Mouse (Mus musculus) CH12.LX (cell line): Measurements from ENCODE around the gene Abhd14b. TPM values are rescaled to one million over a fixed set of nuclear protein-coding genes. Genes with fewer than 3 reads are reported as not detected.

Experiments used
- DNase-seq: peaks from one replicate; pipeline ENCODE4 v3.0.0-alpha.2; 2013; ENCODE audit errors: extremely low read depth
- H3K27ac ChIP-seq: 2 replicates; pipeline ENCODE4 v1.5.1; 2012; ENCODE audit warnings: low read depth, mild to moderate bottlenecking, control low read depth, moderate library complexity; ENCODE audit not compliant: insufficient read depth
- H3K27me3 ChIP-seq: replicated peaks from 2 replicates; pipeline ENCODE3; 2012; ENCODE audit warnings: inconsistent platforms
- H3K36me3 ChIP-seq, 2 experiments: replicated peaks in 1 of 2; 2 replicates each; pipeline versions ENCODE3 to v1.6.1; 2012; ENCODE audit warnings: inconsistent platforms in 1 of 2, low read length in 1 of 2, mild to moderate bottlenecking in 1 of 2, mixed read lengths in 1 of 2, moderate library complexity in 1 of 2; ENCODE audit not compliant: control insufficient read depth in 1 of 2, insufficient read depth in 1 of 2
- H3K4me1 ChIP-seq, 2 experiments: 2 replicates each; pipeline ENCODE4 v1.6.1; 2012; ENCODE audit warnings: inconsistent platforms in 1 of 2, moderate library complexity in 1 of 2; ENCODE audit not compliant: insufficient read depth in 2 of 2, control insufficient read depth in 1 of 2
- H3K4me2 ChIP-seq: 2 replicates; pipeline ENCODE4 v1.6.1; 2012; ENCODE audit warnings: low read depth, mild to moderate bottlenecking, control low read depth; ENCODE audit not compliant: poor library complexity, insufficient read depth, severe bottlenecking
- H3K4me3 ChIP-seq, 3 experiments: fragments of 150-350 bp in 1 of 3; sonication (generic) in 1 of 3; replicated peaks in 1 of 3; 2 replicates each; pipeline versions ENCODE3 to v1.5.1; 2011 to 2012; ENCODE audit warnings: low read depth in 2 of 3, low read length in 2 of 3, mild to moderate bottlenecking in 2 of 3, moderate library complexity in 2 of 3, control low read depth in 1 of 3, improper control_type of control experiment in 1 of 3, inconsistent platforms in 1 of 3, mixed read lengths in 1 of 3; ENCODE audit not compliant: poor library complexity in 1 of 3
- H3K79me2 ChIP-seq: replicated peaks from 2 replicates; pipeline ENCODE4 v1.6.1; 2012; ENCODE audit warnings: mild to moderate bottlenecking, moderate library complexity; ENCODE audit not compliant: control insufficient read depth, poor library complexity, insufficient read depth, severe bottlenecking; ENCODE audit errors: extremely low read depth
- H3K9ac ChIP-seq: 2 replicates; pipeline ENCODE4 v1.6.1; 2012; ENCODE audit warnings: low read depth, mild to moderate bottlenecking, control low read depth, moderate library complexity; ENCODE audit not compliant: insufficient read depth
- H3K9me3 ChIP-seq: replicated peaks from 2 replicates; pipeline ENCODE3; 2012; ENCODE audit warnings: low read length, inconsistent platforms, mixed read lengths
- CHD1 ChIP-seq: IDR thresholded peaks from 2 replicates; pipeline ENCODE4 v1.6.1; 2012; ENCODE audit warnings: low read depth, low read length, improper control_type of control experiment, inconsistent platforms
- CHD2 ChIP-seq: IDR thresholded peaks from 2 replicates; pipeline ENCODE4 v1.6.1; 2011; ENCODE audit warnings: low read length, improper control_type of control experiment
- CTCF ChIP-seq, 2 experiments: IDR thresholded peaks in 1 of 2; conservative IDR thresholded peaks in 1 of 2; 2 replicates each; pipeline ENCODE4 v1.5.1; 2011 to 2012; ENCODE audit warnings: low read depth in 2 of 2, low read length in 2 of 2, improper control_type of control experiment in 1 of 2, inconsistent platforms in 1 of 2, mild to moderate bottlenecking in 1 of 2, moderate library complexity in 1 of 2
- ELF1 ChIP-seq: IDR thresholded peaks from 2 replicates; pipeline ENCODE4 v1.6.1; 2014; ENCODE audit warnings: low read depth, mild to moderate bottlenecking, inconsistent platforms, low read length, improper control_type of control experiment
- EP300 ChIP-seq: IDR thresholded peaks from 2 replicates; pipeline ENCODE4 v1.6.1; 2011; ENCODE audit warnings: low read length, improper control_type of control experiment
- ETS1 ChIP-seq: conservative IDR thresholded peaks from 2 replicates; pipeline ENCODE4 v1.6.1; 2012; ENCODE audit warnings: low read depth, mild to moderate bottlenecking, inconsistent platforms, low read length, improper control_type of control experiment, moderate library complexity
- HCFC1 ChIP-seq: IDR thresholded peaks from 2 replicates; pipeline ENCODE4 v1.6.1; 2012; ENCODE audit warnings: low read depth, mild to moderate bottlenecking, inconsistent platforms, low read length, improper control_type of control experiment
- IRF4 ChIP-seq: IDR thresholded peaks from 2 replicates; pipeline ENCODE4 v1.6.1; 2014; ENCODE audit warnings: low read depth, mild to moderate bottlenecking, inconsistent platforms, low read length, improper control_type of control experiment
- JUN ChIP-seq: IDR thresholded peaks from 2 replicates; pipeline ENCODE4 v1.6.1; 2011; ENCODE audit warnings: low read depth, mild to moderate bottlenecking, low read length, improper control_type of control experiment, moderate library complexity; ENCODE audit not compliant: insufficient read depth
- KAT2A ChIP-seq: IDR thresholded peaks from 2 replicates; pipeline ENCODE4 v1.6.1; 2012; ENCODE audit warnings: low read length, improper control_type of control experiment, inconsistent platforms; ENCODE audit not compliant: insufficient replicate concordance
- MEF2A ChIP-seq: IDR thresholded peaks from 2 replicates; pipeline ENCODE4 v1.6.1; 2014; ENCODE audit warnings: low read depth, mild to moderate bottlenecking, inconsistent platforms, low read length, improper control_type of control experiment, borderline replicate concordance
- NELFE ChIP-seq: IDR thresholded peaks from 2 replicates; pipeline ENCODE4 v1.6.1; 2011; ENCODE audit warnings: low read depth, low read length, improper control_type of control experiment
- PAX5 ChIP-seq: IDR thresholded peaks from 2 replicates; pipeline ENCODE4 v1.6.1; 2012; ENCODE audit warnings: low read length, inconsistent platforms, mixed read lengths
- POLR2AphosphoS2 ChIP-seq: IDR thresholded peaks from 2 replicates; pipeline ENCODE4 v1.6.1; 2011; ENCODE audit warnings: low read depth, low read length, improper control_type of control experiment
- RAD21 ChIP-seq: IDR thresholded peaks from 2 replicates; pipeline ENCODE4 v1.6.1; 2011; ENCODE audit warnings: low read depth, mild to moderate bottlenecking, low read length, improper control_type of control experiment, moderate library complexity
- SMC3 ChIP-seq: IDR thresholded peaks from 2 replicates; pipeline ENCODE4 v1.6.1; 2011; ENCODE audit warnings: low read depth, low read length, improper control_type of control experiment
- TBP ChIP-seq: conservative IDR thresholded peaks from 2 replicates; pipeline ENCODE4 v1.6.1; 2011; ENCODE audit warnings: low read depth, low read length, improper control_type of control experiment
- TCF12 ChIP-seq: IDR thresholded peaks from 2 replicates; pipeline ENCODE4 v1.6.1; 2014; ENCODE audit warnings: low read depth, mild to moderate bottlenecking, inconsistent platforms, low read length, improper control_type of control experiment
- UBTF ChIP-seq: IDR thresholded peaks from 2 replicates; pipeline ENCODE4 v1.6.1; 2012; ENCODE audit warnings: low read depth, mild to moderate bottlenecking, inconsistent platforms, low read length, improper control_type of control experiment, moderate library complexity
- ZC3H11A ChIP-seq: IDR thresholded peaks from 2 replicates; pipeline ENCODE4 v1.6.1; 2012; ENCODE audit warnings: low read depth, mild to moderate bottlenecking, inconsistent platforms, low read length, improper control_type of control experiment
- ZMIZ1 ChIP-seq: IDR thresholded peaks from 2 replicates; pipeline ENCODE4 v1.6.1; 2012; ENCODE audit warnings: low read depth, mild to moderate bottlenecking, inconsistent platforms, low read length, improper control_type of control experiment
- ZNF384 ChIP-seq: IDR thresholded peaks from 2 replicates; pipeline ENCODE4 v1.6.1; 2012; ENCODE audit warnings: low read depth, low read length, improper control_type of control experiment, inconsistent platforms
- dilution Hi-C: fragments of 300-500 bp; cut with MboI; formaldehyde crosslinking; loops from 2 replicates; pipeline ENCODE4 v1.14.3; 2020; ENCODE audit warnings: low sequenced_read_pairs; ENCODE audit not compliant: extremely low pct_unique_long_range_greater_than_20kb, extremely low pct_ligation_motif_present
- in situ Hi-C: fragments of 300-500 bp; cut with MboI; formaldehyde crosslinking; loops from 3 replicates; pipeline ENCODE4 v1.14.3; 2019; ENCODE audit warnings: low sequenced_read_pairs, low pct_ligation_motif_present, low pct_unique_long_range_greater_than_20kb, mixed read lengths
- polyA plus RNA-seq: library from polyadenylated mRNA; unstranded; fragments of >175 nt; gene quantifications from 2 replicates; pipeline ENCODE4 v1.2.1, GENCODE M21; 2012; ENCODE audit warnings: low read depth; ENCODE audit not compliant: insufficient read length
- total RNA-seq, 2 experiments: library from RNA; depleted of rRNA; stranded (reverse); fragments of 300-350 nt in 1 of 2; fragments of >200 nt in 1 of 2; gene quantifications; 2 replicates each; pipeline ENCODE4 v1.2.3; 2012 to 2014

Abhd14b gene
- total and polyA plus RNA-seq, 3 experiments = 2.9 to 5.4 (median 5.3) TPM

GRCm38 (mm10) chr9:106466721-106467120, 19.5 kb downstream of the Abhd14b start:
- TF ChIP-seq CTCF (conservative IDR thresholded peaks at IDR 0.05 in 1 of 2, IDR thresholded peaks at IDR 0.05 in 1 of 2; ENCODE audit: low read depth in 2 of 2, low read length in 2 of 2) = no peak
- TF ChIP-seq ELF1 = no peak
- TF ChIP-seq SMC3 = no peak
- no peak for TF ChIP-seq KAT2A
- no peak for TF ChIP-seq TCF12
- TF ChIP-seq NELFE = no peak
- TF ChIP-seq MEF2A = no peak
- TF ChIP-seq HCFC1 = no peak

GRCm38 (mm10) chr9:106467746-106468145, 20.5 kb downstream of the Abhd14b start:
- in situ Hi-C loops = no loop called here

More at GRCm38 (mm10) chr9:106466721-106467120, 19.5 kb downstream of the Abhd14b start:
- Histone ChIP-seq H3K79me2 (no peaks in the 10 kb centered on the region), H3K4me2 (no peak overlapping the region), H3K27ac (no peak overlapping the region), H3K4me1 (no peaks in the 10 kb centered on the region), H3K9ac (no peak overlapping the region), H3K9me3 (peaks cover 16% of the 10 kb centered on the region), H3K36me3 (peaks cover 34 to 59% of the 10 kb centered on the region in 2 experiments), H3K4me3 (no peak overlapping the region), H3K27me3 (no peaks in the 10 kb centered on the region)
- DNase-seq = no peak
- dilution Hi-C loops (no loop called here), in situ Hi-C loops (no loop called here)

More at GRCm38 (mm10) chr9:106467746-106468145, 20.5 kb downstream of the Abhd14b start:
- H3K4me1 ChIP-seq = peaks cover 0 to 8% of the 10 kb centered on the region in 2 experiments; a peak in 2 of 4 replicates
- peaks cover 25 to 60% of the 10 kb centered on the region in 2 experiments for H3K36me3 ChIP-seq
- H3K9me3 ChIP-seq = peaks cover 16% of the 10 kb centered on the region
- H3K4me3 ChIP-seq = no peak overlapping the region
- no peak overlapping the region for H3K9ac ChIP-seq
- dilution Hi-C loops = no loop called here
- H3K27ac ChIP-seq = no peak overlapping the region
- DNase-seq = no peak
- no peak overlapping the region for H3K4me2 ChIP-seq
- no peaks in the 10 kb centered on the region for H3K27me3 ChIP-seq
- TF ChIP-seq CTCF (conservative IDR thresholded peaks at IDR 0.05 in 1 of 2, IDR thresholded peaks at IDR 0.05 in 1 of 2; ENCODE audit: low read depth in 2 of 2, low read length in 2 of 2) (no peak), ETS1 (no peak), CHD1 (no peak), UBTF (no peak), KAT2A (no peak), ZC3H11A (no peak), IRF4 (no peak), ZMIZ1 (no peak), ZNF384 (no peak), PAX5 (no peak), MEF2A (no peak), POLR2AphosphoS2 (no peak), CHD2 (no peak), EP300 (no peak), TBP (no peak), RAD21 (no peak), JUN (no peak)
- H3K79me2 ChIP-seq = no peaks in the 10 kb centered on the region
